Mouse (Mus musculus): ENCODE measurements around the gene Mettl1.

The Mettl1 gene

DNA sequence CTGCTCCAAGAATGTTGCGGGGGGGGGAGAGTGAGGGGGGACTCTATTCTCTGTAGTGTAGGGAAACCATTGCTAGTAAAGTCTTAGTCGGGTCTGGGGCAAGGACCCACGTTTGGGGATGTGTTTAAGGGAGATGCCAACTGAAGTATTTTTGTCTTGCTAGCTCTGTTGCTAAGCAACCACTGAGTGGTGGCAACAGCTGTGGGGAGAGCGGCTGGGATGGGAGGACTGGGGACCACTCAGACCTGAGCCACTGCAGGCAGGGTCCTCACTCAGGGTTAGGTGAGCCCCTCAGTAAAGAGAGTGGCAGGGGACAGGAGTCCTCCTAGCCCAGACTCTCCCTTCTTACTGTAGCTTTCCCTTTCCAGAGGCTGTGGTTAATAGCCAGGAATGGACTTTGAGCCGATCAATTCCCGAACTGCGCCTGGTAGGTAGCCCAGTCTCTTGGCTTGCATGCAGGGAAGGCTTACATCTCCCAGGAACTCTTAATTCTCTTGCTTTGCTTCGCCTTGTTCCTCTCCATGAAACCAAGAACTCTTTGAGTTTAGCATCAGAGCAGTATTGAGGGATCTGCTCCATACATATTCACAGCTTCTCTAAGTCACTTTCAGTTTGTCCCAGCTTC lies 40.9 kb downstream of the Mettl1 start:
- intact Hi-C loops (cut with DNase I) = no loop called here

DNA sequence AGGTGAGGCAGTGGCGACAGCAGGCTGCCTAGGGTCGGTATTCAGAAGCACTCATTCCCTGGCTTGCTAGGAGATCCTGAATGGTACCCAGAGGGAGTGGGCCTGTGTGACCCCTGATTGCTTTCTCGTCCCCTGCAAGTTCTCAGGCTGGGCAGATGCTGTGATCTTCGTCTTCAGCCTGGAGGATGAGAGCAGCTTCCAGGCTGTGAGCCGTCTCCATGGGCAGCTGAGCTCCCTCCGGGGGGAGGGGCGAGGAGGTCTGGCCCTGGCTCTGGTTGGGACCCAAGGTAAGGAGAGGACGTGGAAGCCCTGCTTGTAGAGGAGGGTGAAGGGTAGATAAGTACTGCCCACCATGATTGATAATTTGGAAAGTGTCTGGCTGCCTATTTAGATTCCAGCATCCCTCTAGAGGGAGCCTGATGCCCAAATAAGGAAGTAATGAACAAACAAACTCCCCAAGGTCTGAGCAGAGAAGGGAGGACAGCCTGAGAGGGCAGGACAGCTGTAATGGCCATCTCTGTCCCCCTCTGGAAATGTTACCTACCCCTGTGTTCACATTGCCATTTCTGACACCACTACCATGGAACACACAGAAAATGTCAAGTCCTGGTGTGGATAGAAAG lies 42.2 kb downstream of the Mettl1 start:
- intact Hi-C loops (cut with DNase I) = no loop called here

DNA sequence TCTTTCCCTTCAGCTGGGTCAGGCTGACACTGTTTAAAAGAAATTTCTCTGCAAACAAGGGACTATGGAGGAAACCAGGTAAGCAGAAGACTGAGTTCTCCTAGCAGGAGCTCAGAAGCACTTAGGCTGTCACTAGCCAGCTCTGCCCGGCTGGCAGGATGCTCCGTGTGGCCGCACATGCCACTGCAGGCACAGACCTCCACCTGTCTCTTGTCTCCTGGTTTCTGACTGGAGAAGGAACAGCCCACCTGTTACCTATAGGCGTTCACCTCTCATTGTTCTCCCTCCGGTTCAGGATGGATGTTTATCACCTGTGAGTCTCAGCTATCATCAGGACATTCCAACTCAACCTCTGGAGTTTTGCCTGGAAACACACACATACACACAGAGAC lies 42.7 kb downstream of the Mettl1 start:
- intact Hi-C loops (cut with DNase I) = no loop called here

DNA sequence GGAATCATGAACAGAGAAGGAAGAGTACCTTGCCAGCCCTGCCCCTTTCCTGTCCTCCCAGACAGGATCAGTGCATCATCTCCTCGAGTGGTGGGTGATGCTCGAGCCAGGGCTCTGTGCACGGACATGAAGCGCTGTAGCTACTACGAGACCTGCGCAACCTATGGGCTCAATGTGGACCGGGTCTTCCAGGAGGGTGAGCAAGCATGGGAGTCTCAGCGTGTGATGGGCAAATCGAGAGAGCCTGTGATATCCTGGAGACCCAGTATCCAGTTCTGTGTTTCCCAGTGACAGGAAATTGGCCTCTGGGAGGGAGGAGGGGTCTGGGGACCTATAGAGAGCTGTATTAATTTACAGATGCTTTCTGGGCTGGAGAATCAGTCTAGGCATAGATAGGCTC lies 43.8 kb downstream of the Mettl1 start:
- intact Hi-C loops (cut with DNase I) = no loop called here

DNA sequence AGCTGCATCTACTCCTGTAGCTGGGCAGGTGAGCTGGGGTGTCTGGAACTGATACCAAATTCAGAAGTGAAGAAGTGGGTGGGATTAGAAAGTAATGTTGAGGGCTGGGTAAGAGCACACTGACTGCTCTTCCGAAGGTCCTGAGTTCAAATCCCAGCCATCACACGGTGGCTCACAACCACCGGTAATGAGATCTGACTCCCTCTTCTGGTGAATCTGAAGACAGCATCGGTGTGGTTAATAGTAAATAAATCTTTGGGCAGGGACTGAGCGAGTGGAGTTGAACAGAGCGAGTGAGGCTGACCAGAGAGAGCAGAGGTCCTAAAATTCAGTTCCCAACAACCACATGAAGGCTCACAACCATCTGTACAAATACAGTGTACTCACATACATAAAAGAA lies 44.4 kb downstream of the Mettl1 start:
- intact Hi-C loops (cut with DNase I) = no loop called here

DNA sequence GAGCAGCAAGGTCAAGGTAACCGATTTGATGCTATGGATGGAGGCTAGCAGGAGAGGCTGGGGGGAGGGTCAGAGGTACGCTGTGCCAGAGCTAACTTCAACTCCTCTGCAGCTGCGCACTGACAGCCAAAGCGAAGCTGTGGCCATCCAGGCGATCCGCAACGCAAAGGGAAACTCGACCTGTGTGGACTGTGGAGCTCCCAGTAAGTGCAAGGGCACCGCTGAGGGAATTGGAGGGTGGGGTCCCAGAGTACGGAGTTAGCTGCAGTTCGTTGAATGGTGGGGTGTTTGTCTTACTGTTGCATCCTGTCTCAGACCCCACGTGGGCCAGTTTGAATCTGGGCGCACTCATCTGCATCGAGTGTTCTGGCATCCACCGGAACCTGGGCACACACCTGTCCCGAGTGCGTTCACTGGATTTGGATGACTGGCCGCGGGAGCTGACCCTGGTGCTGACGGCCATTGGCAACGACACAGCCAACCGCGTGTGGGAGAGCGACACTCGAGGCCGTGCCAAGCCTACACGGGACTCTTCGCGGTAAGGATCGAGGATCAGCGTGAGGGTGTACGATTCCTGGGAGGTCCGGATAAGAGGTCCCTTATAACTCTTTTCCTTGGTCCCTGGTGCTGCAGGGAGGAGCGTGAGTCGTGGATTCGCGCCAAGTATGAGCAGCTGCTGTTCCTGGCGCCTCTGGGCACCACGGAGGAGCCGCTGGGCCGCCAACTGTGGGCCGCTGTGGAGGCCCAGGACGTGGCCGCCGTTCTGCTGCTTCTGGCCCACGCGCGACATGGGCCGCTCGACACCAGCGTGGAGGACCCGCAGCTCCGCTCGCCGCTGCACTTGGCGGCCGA lies 49.6 kb downstream of the Mettl1 start:
- intact Hi-C loops (cut with DNase I) = no loop called here

DNA sequence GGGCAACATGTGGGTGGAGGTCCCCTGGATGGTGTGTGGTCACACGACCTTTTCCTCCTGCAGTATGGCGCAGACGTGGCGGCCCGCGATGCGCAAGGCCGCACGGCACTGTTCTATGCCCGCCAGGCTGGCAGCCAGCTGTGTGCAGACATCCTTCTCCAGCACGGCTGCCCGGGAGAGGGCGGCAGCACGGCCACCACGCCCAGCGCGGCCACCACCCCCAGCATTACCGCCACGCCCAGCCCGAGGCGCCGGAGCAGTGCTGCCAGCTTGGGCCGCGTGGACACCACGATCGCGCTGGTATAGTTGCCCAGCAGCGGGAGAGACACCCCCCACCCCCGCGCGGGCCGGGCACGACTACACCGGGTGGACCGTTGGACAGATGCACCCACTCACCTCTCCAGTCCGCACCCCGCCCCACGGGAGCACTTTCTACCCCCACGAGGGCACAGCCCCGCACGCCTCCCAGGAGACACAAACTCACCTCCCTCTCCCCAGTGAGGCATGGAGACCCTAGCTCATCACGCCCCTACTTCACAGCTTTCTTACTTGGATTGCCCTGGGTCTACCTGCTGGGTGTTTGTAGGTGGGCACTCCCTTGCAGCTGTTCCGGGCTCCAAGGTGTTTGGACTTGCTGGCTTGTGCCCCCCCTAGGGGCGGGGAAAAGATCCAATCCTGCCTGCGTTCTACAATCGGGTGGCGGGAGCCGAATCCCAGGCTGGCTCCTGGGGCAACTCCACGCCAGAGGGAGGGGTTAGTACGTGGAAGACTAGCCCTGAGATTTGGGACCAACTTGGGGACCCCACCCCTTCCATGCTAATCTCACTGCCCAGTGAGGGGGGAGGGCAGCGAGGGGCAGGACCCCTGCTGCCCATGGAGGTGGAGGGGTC lies 50.5 kb downstream of the Mettl1 start:
- intact Hi-C loops (cut with DNase I) = no loop called here

DNA sequence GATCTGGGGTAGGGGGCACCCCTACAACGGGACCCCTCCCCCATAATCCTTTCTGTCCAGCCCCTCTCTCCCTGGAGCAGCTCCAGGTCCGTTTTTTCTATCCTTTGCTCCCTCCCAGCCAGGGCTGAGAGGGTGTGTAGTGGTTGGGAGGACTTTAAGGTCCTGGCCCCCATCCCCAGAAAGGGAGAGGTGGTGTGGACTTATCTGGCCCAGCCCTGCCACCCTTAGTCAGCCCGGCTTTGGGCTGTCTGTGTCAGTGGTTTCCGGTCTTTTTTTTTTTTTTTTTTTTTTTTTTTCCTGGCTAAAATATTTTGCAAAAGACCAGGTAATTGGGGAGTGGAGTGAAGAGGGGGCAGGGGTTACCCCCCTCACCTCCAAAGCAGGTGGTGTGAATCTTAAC lies 51.5 kb downstream of the Mettl1 start:
- intact Hi-C loops (cut with DNase I) = no loop called here

DNA sequence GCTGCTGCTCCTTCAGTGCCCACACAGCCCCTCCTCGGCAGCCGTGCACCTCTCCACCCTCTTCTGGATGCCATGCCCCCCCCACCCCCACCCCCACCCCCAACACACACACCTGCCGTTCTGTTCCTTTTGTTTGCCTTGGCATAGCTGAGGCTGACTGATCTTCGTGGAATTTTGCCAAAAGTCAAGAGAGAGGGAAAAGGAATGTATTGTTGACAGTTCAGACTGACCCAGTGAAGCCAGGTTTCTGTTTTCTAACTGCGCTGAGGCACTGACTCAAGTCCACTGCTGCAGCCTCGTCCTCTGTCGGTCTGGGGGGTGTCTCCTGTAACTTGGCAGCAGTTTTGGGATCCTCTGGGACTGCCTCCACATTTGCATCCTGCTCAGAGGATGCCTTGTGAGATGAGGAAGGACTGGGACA lies 53.2 kb downstream of the Mettl1 start:
- intact Hi-C loops (cut with DNase I) = no loop called here

Small RNA genes within 50 kb of the gene (microRNA-seq; reads per million reads assigned to microRNA genes)
- gene Mir26a-2 (13.1 to 19.4 reads per million in 2 experiments), gene Mir546 (0.34 to 1.1 reads per million in 2 experiments)

Data from adrenal gland (tissue).